Mouse (Mus musculus): Measurements from ENCODE around the gene Zscan12. TPM values are rescaled to one million over a fixed set of nuclear protein-coding genes. Genes with fewer than 3 reads are reported as not detected.
A peak's percentile ranks its signal among the peaks of the same experiment; 100 is the strongest.
"Not testable (repeated sequence)": the region's sequence is repeated elsewhere in the genome, so short reads cannot be mapped to it uniquely, and the experiment has no call there.

The Zscan12 gene
- polyA plus RNA-seq, 1 experiment from 2014 or later = 21.9 TPM

DNA sequence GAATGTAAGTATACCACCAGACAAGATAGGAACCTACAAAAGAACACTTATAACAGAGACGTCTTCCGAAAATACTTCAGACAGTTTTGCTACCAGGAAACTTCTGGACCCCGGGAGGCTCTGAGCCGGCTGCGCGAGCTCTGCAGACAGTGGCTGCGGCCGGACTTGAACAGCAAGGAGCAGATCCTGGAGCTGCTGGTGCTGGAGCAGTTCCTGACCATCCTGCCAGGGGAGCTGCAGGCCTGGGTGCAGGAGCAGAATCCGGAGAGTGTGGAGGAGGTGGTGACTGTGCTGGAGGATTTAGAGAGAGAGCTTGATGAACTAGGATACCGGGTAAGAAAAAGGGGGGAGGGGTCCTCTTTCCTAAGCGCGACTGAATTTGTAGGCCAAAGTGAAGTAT is 1.1 kb downstream of the Zscan12 start:
- Histone ChIP-seq H3K4me3 (peak overlapping the region; percentile 82), H3K36me3 (peaks cover 40% of the 10 kb centered on the region), H3K4me1 (peaks cover 25% of the 10 kb centered on the region), H3K27ac (replicated peaks) (no peak overlapping the region), H3K9me3 (replicated peaks) (no peaks in the 10 kb centered on the region), H3K27me3 (ENCODE audit: low read depth, poor library complexity, severe bottlenecking) (no peaks in the 10 kb centered on the region)
- WGBS = 64% methylated on average over 12 of the region's 12 CpGs
- no peak for DNase-seq (ENCODE audit: low spot score)

DNA sequence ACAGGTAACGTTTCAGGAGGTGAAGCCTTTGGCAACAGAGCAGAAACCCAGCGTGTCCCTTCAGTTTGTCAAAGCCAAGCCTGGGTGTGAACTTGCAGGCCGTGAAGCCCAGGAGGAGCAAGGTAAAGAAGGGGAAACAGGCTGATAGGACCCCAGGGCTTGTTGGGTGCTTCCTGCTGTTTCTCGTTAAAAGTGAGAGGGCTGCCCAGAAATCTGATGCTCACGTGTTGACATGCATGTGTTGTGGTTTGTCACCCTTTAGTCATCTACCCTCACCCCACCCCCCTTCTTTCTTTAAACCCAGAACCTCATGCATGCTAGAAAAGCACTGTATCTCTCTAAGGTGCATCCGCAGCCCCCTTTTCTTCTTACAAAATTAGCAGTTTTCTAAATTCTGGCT is 4.0 kb downstream of the Zscan12 start:
- H3K27me3 ChIP-seq (ENCODE audit: low read depth, poor library complexity, severe bottlenecking) = no peaks in the 10 kb centered on the region
- no peak overlapping the region for H3K4me3 ChIP-seq
- H3K27ac ChIP-seq (replicated peaks) = no peak overlapping the region
- no peaks in the 10 kb centered on the region for H3K9me3 ChIP-seq (replicated peaks)
- no peak for DNase-seq (ENCODE audit: low spot score)
- H3K4me1 ChIP-seq = peaks cover 25% of the 10 kb centered on the region
- 82% methylated on average over 6 of the region's 6 CpGs for WGBS
- H3K36me3 ChIP-seq = peaks cover 68% of the 10 kb centered on the region

DNA sequence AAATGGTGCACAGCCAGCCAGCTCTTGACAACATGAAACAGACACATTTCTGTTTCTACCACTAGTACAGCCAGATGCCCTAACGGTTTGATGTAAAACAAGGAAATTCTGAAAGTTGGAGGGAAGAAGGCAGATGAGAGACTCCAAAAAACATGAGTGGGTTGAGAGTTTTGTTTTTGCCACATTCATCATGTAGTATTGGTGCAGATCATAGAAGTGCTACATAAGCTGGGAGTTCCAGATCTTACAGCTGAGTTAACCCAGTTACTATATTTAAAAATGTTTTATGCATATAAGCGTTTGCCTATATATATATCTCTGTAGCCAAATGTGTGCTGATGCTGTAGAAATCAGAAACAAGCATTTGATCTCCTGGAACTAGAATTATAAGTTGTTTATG is 10.1 kb downstream of the Zscan12 start:
- Histone ChIP-seq H3K27ac (replicated peaks) (no peak overlapping the region), H3K27me3 (ENCODE audit: low read depth, poor library complexity, severe bottlenecking) (no peaks in the 10 kb centered on the region), H3K36me3 (peaks cover 48% of the 10 kb centered on the region), H3K4me1 (no peaks in the 10 kb centered on the region), H3K9me3 (replicated peaks) (no peaks in the 10 kb centered on the region), H3K4me3 (no peak overlapping the region)
- WGBS = 90% methylated on average over 2 of the region's 2 CpGs
- no peak for DNase-seq (ENCODE audit: low spot score)

- H3K4me1 ChIP-seq = no peaks in the 10 kb centered on the region
- H3K36me3 ChIP-seq = peaks cover 6% of the 10 kb centered on the region; the same call in 1 of the 2 replicates
- DNase-seq (ENCODE audit: low spot score) = no peak
- no peak overlapping the region for H3K27ac ChIP-seq (replicated peaks)
- 88% methylated on average over 2 of the region's 2 CpGs for WGBS
- no peak overlapping the region for H3K4me3 ChIP-seq
- H3K27me3 ChIP-seq (ENCODE audit: low read depth, poor library complexity, severe bottlenecking) = no peaks in the 10 kb centered on the region
- H3K9me3 ChIP-seq (replicated peaks) = no peaks in the 10 kb centered on the region
Observed at GRCm38 (mm10) chr13:21377773-21378172, 15.2 kb downstream of the Zscan12 start.

DNA sequence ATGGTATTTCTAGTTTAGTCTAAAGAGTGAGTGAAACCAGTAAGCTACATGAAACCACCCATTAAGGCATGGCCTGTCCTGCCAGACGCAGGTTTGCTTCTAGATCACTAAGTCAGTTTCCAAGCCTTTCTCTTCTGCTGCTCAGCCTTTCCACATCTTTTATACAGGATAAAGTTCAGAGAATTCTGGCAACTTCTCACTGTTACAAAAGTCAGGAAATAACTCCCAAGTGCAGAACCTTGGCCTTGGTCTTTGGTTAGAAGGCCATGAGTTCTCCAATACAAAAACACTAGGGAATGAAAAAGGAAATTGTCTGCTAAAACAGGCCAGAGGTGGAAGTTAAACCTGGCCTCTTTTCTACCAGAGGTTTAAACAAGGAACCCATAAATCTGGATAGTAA is 32.6 kb downstream of the Zscan12 start:
- H3K27me3 ChIP-seq (ENCODE audit: low read depth, poor library complexity, severe bottlenecking) = no peaks in the 10 kb centered on the region
- no peak overlapping the region for H3K4me3 ChIP-seq
- peaks cover 91% of the 10 kb centered on the region for H3K36me3 ChIP-seq
- no peak overlapping the region for H3K27ac ChIP-seq (replicated peaks)
- H3K4me1 ChIP-seq = no peaks in the 10 kb centered on the region; the same call in 1 of the 2 replicates
- WGBS = 98% methylated on average over 1 of the region's 1 CpGs
- 0 out of 2 replicates have a peak, but pooled peaks cover 3% of the 10 kb centered on the region for H3K9me3 ChIP-seq (replicated peaks)
- DNase-seq (ENCODE audit: low spot score) = no peak

DNA sequence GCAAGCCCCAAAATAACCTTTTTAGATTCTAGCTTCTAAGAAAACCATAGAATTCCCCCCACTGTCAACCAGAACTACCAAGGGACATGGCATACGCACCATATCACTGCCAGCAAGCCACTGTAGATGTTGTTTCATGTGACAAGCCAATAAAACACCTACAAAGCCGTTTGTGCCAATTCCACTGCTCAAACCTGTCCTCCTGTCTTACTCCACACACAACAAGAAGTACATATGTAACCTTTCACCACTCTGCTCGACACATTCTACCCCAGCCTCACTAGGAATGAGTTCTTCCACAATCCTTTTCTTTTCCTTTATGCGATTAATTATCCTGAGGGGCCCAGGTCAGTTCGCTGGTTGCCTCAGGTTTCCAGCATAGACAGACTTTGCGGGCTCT is 33.0 kb downstream of the Zscan12 start:
- Histone ChIP-seq H3K27me3 (ENCODE audit: low read depth, poor library complexity, severe bottlenecking) (no peaks in the 10 kb centered on the region), H3K4me1 (peaks cover 4% of the 10 kb centered on the region), H3K9me3 (replicated peaks) (0 out of 2 replicates have a peak, but pooled peaks cover 3% of the 10 kb centered on the region), H3K4me3 (no peak overlapping the region), H3K36me3 (peaks cover 91% of the 10 kb centered on the region), H3K27ac (replicated peaks) (no peak overlapping the region)
- no peak for DNase-seq (ENCODE audit: low spot score)
- WGBS = 96% methylated on average over 6 of the region's 6 CpGs

- H3K27ac ChIP-seq (replicated peaks); H3K4me3 ChIP-seq; H3K4me1 ChIP-seq; H3K9me3 ChIP-seq (replicated peaks); DNase-seq (ENCODE audit: low spot score); H3K27me3 ChIP-seq (ENCODE audit: low read depth, poor library complexity, severe bottlenecking): not testable (repeated sequence)
- WGBS = 93% methylated on average over 18 of the region's 18 CpGs
- peaks cover 91% of the 10 kb centered on the region for H3K36me3 ChIP-seq
Observed at GRCm38 (mm10) chr13:21396048-21396447, 33.4 kb downstream of the Zscan12 start.

- Histone ChIP-seq H3K36me3 (peaks cover 77% of the 10 kb centered on the region), H3K27me3 (ENCODE audit: low read depth, poor library complexity, severe bottlenecking) (no peaks in the 10 kb centered on the region)
- WGBS = 91% methylated on average over 2 of the region's 2 CpGs
Observed at GRCm38 (mm10) chr13:21397486-21397885, 34.9 kb downstream of the Zscan12 start.

DNA sequence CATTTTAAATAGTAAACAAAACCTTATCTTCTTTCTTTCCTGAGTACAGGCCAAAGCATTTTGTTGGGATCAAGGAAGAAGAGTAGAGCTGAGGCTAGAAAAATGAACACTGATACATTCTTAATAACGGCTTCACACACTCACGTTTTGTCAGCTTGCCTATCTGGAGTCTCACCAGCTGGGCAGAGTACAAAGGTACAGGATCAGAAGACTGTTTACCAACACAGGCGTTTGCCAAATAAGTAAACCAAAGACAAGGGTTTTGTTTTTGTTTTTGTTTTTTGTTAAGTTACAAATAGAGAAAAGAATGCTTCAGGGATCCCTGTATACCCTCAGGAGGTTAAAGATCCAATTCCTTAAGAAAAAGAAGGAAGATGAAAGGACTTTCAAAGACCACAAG is 38.5 kb downstream of the Zscan12 start:
- H3K27ac ChIP-seq (replicated peaks) = no peak overlapping the region
- no peaks in the 10 kb centered on the region for H3K9me3 ChIP-seq (replicated peaks)
- peak overlapping the region; percentile 88 for H3K4me3 ChIP-seq
- no peaks in the 10 kb centered on the region; the same call in 1 of the 2 replicates for H3K27me3 ChIP-seq (ENCODE audit: low read depth, poor library complexity, severe bottlenecking)
- DNase-seq (ENCODE audit: low spot score) = no peak
- H3K36me3 ChIP-seq = peaks cover 40% of the 10 kb centered on the region
- H3K4me1 ChIP-seq = peaks cover 17% of the 10 kb centered on the region
- WGBS = 87% methylated on average over 3 of the region's 3 CpGs

More at GRCm38 (mm10) chr13:21397486-21397885, 34.9 kb downstream of the Zscan12 start:
- Histone ChIP-seq H3K27ac (replicated peaks) (no peak overlapping the region), H3K4me3 (no peak overlapping the region), H3K4me1 (peaks cover 17% of the 10 kb centered on the region), H3K9me3 (replicated peaks) (0 out of 2 replicates have a peak, but pooled peaks cover 2% of the 10 kb centered on the region)
- no peak for DNase-seq (ENCODE audit: low spot score)

DNA sequence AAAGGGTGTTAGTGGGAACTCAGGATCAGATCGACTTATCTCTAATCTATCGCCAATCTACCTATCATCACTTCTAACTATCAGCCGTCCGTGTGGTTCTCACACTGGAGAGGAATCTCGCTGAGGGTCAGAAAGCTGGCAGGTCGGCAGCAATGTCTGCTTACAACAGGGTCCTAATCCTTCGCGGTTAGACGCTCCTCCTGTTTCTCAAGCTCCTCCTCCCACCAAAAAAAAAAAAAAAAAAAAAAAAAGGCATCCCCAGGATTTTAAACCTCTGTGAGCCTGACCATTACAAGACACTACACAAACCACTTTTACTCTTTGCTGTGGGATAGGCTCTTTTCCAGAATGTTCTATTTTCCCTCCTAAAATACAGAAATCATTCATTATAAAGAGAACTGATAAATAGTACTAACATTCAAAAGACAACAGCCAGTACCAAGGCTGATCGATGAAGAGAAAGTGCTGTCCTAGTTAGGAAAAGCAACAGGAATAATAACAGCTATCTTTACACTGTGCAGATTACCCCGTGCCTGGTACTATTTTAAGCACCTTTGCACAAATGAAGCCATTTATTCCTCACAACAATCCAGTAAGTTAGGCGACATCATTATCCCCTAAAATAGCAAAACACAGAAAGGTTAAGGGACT is 39.1 kb downstream of the Zscan12 start:
- H3K27me3 ChIP-seq (ENCODE audit: low read depth, poor library complexity, severe bottlenecking) = no peaks in the 10 kb centered on the region; the same call in 1 of the 2 replicates
- H3K27ac ChIP-seq (replicated peaks) = peak overlapping the region; percentile 93
- WGBS = 13% methylated on average over 12 of the region's 12 CpGs
- peak; percentile 13 for DNase-seq (ENCODE audit: low spot score)
- H3K4me3 ChIP-seq = peak overlapping the region; percentile 88
- H3K9me3 ChIP-seq (replicated peaks) = no peaks in the 10 kb centered on the region
- H3K36me3 ChIP-seq = peaks cover 34% of the 10 kb centered on the region
- H3K4me1 ChIP-seq = peaks cover 17% of the 10 kb centered on the region

DNA sequence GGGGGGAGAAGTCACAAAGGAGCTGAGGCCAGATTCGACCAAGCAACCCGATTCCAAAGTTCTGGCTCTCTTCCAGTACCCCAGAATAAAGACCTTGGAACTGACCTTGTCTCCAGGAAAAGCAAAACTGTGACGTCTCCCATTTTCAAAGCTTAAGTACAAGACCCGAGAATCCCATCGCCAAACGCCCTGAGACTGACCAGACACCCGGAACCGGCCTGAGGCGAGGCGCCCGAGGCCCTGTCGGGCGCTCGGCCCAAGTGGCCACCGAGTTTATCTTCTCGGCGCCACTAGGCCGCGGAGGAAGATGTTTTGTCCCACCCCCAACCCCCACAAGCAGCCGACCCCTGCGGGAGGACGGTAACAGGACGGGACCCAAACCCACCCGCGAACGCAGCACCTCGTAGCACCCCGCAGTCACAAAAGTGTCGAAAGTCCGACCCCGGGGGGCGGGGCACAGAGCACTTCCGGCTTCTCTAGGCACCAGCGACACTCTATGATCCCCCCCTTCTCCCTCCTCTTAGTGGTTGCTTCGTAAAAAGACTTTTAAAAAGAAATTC is 39.7 kb downstream of the Zscan12 start, which contains the start of gene Zkscan3:
Zkscan3 (minus strand) TSS at position 469 of the 560 bp plus-strand sequence.
- H3K4me3 ChIP-seq = peak within 1 kb of the TSS; percentile 88
- peak within 1 kb of the TSS; percentile 93 for H3K27ac ChIP-seq (replicated peaks)
- H3K4me1 ChIP-seq = peaks cover 17% of the 10 kb centered on the region
- H3K9me3 ChIP-seq (replicated peaks) = no peaks in the 10 kb centered on the region
- WGBS = under 1% methylated on average over 35 of the region's 35 CpGs
- peaks cover 28% of the 10 kb centered on the region for H3K36me3 ChIP-seq
- peaks cover 4% of the 10 kb centered on the region; the same call in 1 of the 2 replicates for H3K27me3 ChIP-seq (ENCODE audit: low read depth, poor library complexity, severe bottlenecking)
- DNase-seq (ENCODE audit: low spot score) = peak; percentile 84

- H3K27ac ChIP-seq (replicated peaks) = peak overlapping the region; percentile 93
Observed at GRCm38 (mm10) chr13:21402848-21403247, 40.2 kb downstream of the Zscan12 start.

DNA sequence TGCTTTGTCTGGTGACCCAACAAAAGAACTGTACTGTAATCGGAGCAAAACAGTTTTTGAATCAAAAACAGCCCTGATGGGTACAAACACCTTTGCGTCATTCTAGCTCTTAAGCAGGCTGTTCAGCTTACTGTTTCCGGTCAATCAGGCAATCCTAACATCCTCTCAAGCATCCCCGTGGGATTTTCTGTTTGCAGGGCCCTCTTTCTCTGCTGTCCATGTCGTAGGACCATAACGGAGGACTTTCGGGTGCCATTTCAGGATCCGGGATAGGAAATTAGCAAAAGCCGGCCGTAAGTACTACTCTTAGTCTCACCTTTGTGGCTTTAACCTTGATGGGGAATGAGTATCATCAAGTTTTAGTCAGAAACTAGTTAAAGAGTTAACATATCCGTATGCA is 44.7 kb downstream of the Zscan12 start:
- peaks cover 17% of the 10 kb centered on the region for H3K4me1 ChIP-seq
- WGBS = 79% methylated on average over 11 of the region's 11 CpGs
- peaks cover 4% of the 10 kb centered on the region; the same call in 1 of the 2 replicates for H3K27me3 ChIP-seq (ENCODE audit: low read depth, poor library complexity, severe bottlenecking)
- no peaks in the 10 kb centered on the region for H3K9me3 ChIP-seq (replicated peaks)
- no peak for DNase-seq (ENCODE audit: low spot score)
- no peak overlapping the region; the same call in 1 of the 2 replicates for H3K27ac ChIP-seq (replicated peaks)
- peak overlapping the region; percentile 60; the same call in 1 of the 2 replicates for H3K4me3 ChIP-seq
- H3K36me3 ChIP-seq = no peaks in the 10 kb centered on the region

More at GRCm38 (mm10) chr13:21402848-21403247, 40.2 kb downstream of the Zscan12 start:
- WGBS = 0% methylated on average over 2 of the region's 2 CpGs
- Histone ChIP-seq H3K9me3 (replicated peaks) (no peaks in the 10 kb centered on the region), H3K4me1 (peaks cover 21% of the 10 kb centered on the region), H3K36me3 (peaks cover 24% of the 10 kb centered on the region), H3K27me3 (ENCODE audit: low read depth, poor library complexity, severe bottlenecking) (peaks cover 4% of the 10 kb centered on the region; the same call in 1 of the 2 replicates), H3K4me3 (peak overlapping the region; percentile 88)
- no peak for DNase-seq (ENCODE audit: low spot score)
